Mouse (Mus musculus) liver, embryonic 14.5 days (tissue): Measurements from ENCODE around the gene Alox5. TPM values are rescaled to one million over a fixed set of nuclear protein-coding genes. Genes with fewer than 3 reads are reported as not detected.

ENCODE experiments used
- ATAC-seq: fragments of 200-750 bp; cut with Nextera tagmentation; 2 replicates; pipeline ENCODE4 v1.8.0; 2017; ENCODE audit warnings: moderate number of reproducible peaks, mild to moderate bottlenecking, moderate library complexity; ENCODE audit not compliant: insufficient read depth
- DNase-seq, 3 experiments: peaks; one replicate each; pipeline ENCODE4 v3.0.0-alpha.2; 2012 to 2013; ENCODE audit warnings: low read depth in 3 of 3, low spot score in 3 of 3
- H3K27ac ChIP-seq: fragments of 300-500 bp; sonication (generic); 2 replicates; pipeline ENCODE4 v1.5.1; 2014; ENCODE audit warnings: moderate library complexity, mild to moderate bottlenecking, control low read depth, inconsistent platforms
- H3K27me3 ChIP-seq: fragments of 300-500 bp; sonication (generic); 2 replicates; pipeline ENCODE4 v1.6.1; 2014; ENCODE audit warnings: mild to moderate bottlenecking, low read length, moderate library complexity; ENCODE audit not compliant: control insufficient read depth, insufficient read depth
- H3K36me3 ChIP-seq: fragments of 300-500 bp; sonication (generic); replicated peaks from 2 replicates; pipeline ENCODE4 v1.6.1; 2014; ENCODE audit warnings: low read depth; ENCODE audit not compliant: control insufficient read depth, insufficient read depth
- H3K4me1 ChIP-seq, 2 experiments: fragments of 200-500 bp in 1 of 2; fragments of 300-500 bp in 1 of 2; sonication (generic) in 1 of 2; replicated peaks; 2 replicates each; pipeline ENCODE4 v1.6.1; 2012 to 2014; ENCODE audit warnings: antibody characterized with exemption in 1 of 2, inconsistent platforms in 1 of 2, low read length in 1 of 2; ENCODE audit not compliant: control insufficient read depth in 2 of 2, insufficient read depth in 2 of 2
- H3K4me2 ChIP-seq: fragments of 300-500 bp; sonication (generic); 2 replicates; pipeline ENCODE4 v1.6.1; 2014; ENCODE audit warnings: low read depth, mild to moderate bottlenecking, control low read depth, moderate library complexity
- H3K4me3 ChIP-seq, 2 experiments: fragments of 200-500 bp in 1 of 2; fragments of 300-500 bp in 1 of 2; sonication (generic) in 1 of 2; 2 replicates each; pipeline ENCODE4 v1.5.1; 2012 to 2014; ENCODE audit warnings: low read depth in 2 of 2, low read length in 2 of 2, mild to moderate bottlenecking in 2 of 2, control low read depth in 1 of 2, inconsistent platforms in 1 of 2, moderate library complexity in 1 of 2; ENCODE audit not compliant: insufficient read depth in 1 of 2
- H3K9ac ChIP-seq: fragments of 300-500 bp; sonication (generic); replicated peaks from 2 replicates; pipeline ENCODE4 v1.6.1; 2014; ENCODE audit warnings: mild to moderate bottlenecking, control low read depth, moderate library complexity
- H3K9me3 ChIP-seq: fragments of 300-500 bp; sonication (generic); 2 replicates; pipeline ENCODE4 v1.6.1; 2016; ENCODE audit warnings: low read length, mixed read lengths; ENCODE audit not compliant: control insufficient read depth
- CTCF ChIP-seq: IDR thresholded peaks from 2 replicates; pipeline ENCODE4 v1.5.1; 2016; ENCODE audit warnings: antibody characterized with exemption, low read depth, control low read depth
- EP300 ChIP-seq: IDR thresholded peaks from 2 replicates; pipeline ENCODE4 v1.6.1; 2016; ENCODE audit warnings: antibody characterized with exemption, low read depth
- WGBS: fragments of 180-500 bp; shearing (Covaris S2); extraction: QIAGEN DNeasy Blood & Tissue Kit; methylation state at CpG from one replicate; pipeline ENCODE4 v1.1.7; 2014; ENCODE audit not compliant: insufficient replicate concordance; 5-methylcytosine and 5-hydroxymethylcytosine counted together
- polyA plus RNA-seq, 2 experiments: library from polyadenylated mRNA; depleted of rRNA in 1 of 2; stranded (reverse) in 1 of 2; unstranded in 1 of 2; fragments of >200 nt; fragmentation: Nextera tagmentation in 1 of 2; extraction: Ambion mirVana in 1 of 2; gene quantifications; 2 replicates each; pipeline versions ENCODE4 v1.2.1 to v1.2.3; 2012 to 2014

Alox5 gene
- polyA plus RNA-seq, 2 experiments: 1.6 to 1.8 TPM

DNA sequence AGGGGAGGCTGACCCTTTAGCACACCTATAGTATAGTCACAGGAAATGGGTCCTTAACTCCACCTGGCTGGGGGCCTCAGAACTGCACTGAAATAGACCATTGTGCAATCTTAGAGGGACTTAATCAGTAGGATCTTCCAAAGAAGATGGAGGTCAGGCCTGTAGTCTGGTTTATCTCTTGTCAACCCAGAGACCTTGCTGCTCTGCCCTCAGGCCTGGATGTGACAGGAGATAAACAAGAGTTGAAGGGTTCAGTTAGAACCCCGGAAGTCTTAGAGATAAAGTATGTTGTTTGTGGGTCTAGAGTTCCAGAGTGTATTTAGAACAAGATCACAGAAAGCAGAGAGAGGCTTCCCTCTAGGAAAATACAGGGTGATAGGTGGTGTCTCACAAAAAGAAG is 4.5 kb downstream of the Alox5 start:
- Histone ChIP-seq H3K27ac (no peak overlapping the region), H3K4me3 (no peak overlapping the region), H3K27me3 (peaks cover 11% of the 10 kb centered on the region), H3K36me3 (no peaks in the 10 kb centered on the region), H3K4me1 (peaks cover 0 to 19% of the 10 kb centered on the region in 2 experiments; a peak in 3 of 4 replicates), H3K9ac (no peak overlapping the region), H3K4me2 (no peak overlapping the region), H3K9me3 (no peaks in the 10 kb centered on the region)
- peak; percentile 60; the same call in 1 of the 2 replicates for ATAC-seq
- TF ChIP-seq EP300 (no peak), CTCF (no peak)
- 0% methylated on average over 1 of the region's 1 CpGs for WGBS
- no peak for DNase-seq

DNA sequence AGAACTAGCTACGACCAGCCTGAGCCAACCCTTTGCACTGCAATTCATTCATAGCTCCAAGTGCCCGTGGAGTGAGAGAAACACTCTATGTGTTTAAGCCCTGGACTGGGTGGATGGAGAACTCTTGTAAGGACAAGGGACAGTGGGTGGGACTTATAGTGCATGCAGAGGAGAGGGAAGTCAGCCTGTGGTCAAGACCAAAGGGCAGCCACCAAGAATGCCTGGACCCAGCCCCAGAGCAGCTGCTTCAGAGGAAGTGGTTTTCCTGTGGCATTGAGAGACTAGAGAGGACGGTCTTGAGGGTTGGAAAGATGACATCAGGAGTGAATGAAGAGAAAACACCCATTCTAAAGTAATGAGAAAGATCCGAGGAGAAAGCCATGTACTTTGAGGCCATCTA is 5.2 kb downstream of the Alox5 start:
- no peaks in the 10 kb centered on the region for H3K9me3 ChIP-seq
- peaks cover 7% of the 10 kb centered on the region for H3K27me3 ChIP-seq
- no peak overlapping the region for H3K27ac ChIP-seq
- H3K9ac ChIP-seq: no peak overlapping the region
- no peak overlapping the region for H3K4me2 ChIP-seq
- no peaks in the 10 kb centered on the region for H3K36me3 ChIP-seq
- ATAC-seq (no peak), DNase-seq (peak in 1 of 3 experiments; percentile 13)
- TF ChIP-seq CTCF (no peak), EP300 (no peak)
- no peak overlapping the region for H3K4me3 ChIP-seq
- WGBS: 17% methylated on average over 4 of the region's 4 CpGs
- H3K4me1 ChIP-seq: peaks cover 0 to 19% of the 10 kb centered on the region in 2 experiments; a peak in 3 of 4 replicates

DNA sequence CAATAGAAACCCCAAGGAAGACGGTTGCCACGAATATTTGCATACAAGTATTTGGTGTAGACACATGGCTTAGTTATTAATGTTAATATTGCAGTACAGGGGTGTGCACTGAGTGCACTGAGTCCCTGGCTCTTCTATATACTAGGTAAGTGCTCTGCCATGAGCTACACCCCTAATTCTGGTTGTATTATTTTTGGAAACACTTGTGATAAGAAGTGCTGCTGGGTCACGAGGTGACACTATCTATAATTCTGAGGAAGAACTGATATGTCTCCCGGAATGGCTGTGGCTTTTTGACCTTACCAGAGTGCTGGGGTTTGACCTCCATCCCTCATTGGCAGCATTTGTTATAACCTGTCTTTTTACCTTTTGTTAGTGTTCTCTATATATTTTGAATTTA is 20.1 kb downstream of the Alox5 start:
- Histone ChIP-seq H3K27ac (no peak overlapping the region), H3K36me3 (no peaks in the 10 kb centered on the region), H3K27me3 (no peaks in the 10 kb centered on the region), H3K4me2 (no peak overlapping the region), H3K9ac (no peak overlapping the region), H3K4me3 (no peak overlapping the region), H3K4me1 (peaks cover 0 to 4% of the 10 kb centered on the region in 2 experiments; a peak in 1 of 4 replicates), H3K9me3 (no peaks in the 10 kb centered on the region)
- no peak for TF ChIP-seq EP300
- TF ChIP-seq CTCF: no peak
- DNase-seq (no peak), ATAC-seq (no peak)
- WGBS: 38% methylated on average over 4 of the region's 4 CpGs

DNA sequence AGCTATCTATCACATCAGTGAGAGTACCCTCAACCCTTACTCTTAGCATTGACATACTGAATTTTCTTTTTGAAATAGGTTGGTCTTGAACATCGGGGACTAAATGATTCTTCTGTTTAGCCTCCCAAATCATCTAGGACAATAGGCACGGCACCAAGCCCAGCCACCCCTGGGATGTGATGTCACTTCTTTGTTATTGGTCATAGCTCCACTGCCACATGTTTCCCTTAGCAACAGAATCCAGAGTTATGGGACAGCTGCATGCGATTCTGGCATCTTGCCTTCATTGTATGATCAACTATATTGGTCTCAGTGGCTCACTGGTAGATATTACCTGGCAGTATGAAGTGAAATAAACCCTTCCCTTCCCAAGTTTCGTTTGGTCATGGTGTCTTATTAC is 20.5 kb downstream of the Alox5 start:
- peaks cover 0 to 4% of the 10 kb centered on the region in 2 experiments; a peak in 1 of 4 replicates for H3K4me1 ChIP-seq
- no peak overlapping the region for H3K27ac ChIP-seq
- no peaks in the 10 kb centered on the region for H3K36me3 ChIP-seq
- H3K4me3 ChIP-seq: no peak overlapping the region
- TF ChIP-seq EP300: no peak
- TF ChIP-seq CTCF: no peak
- no peaks in the 10 kb centered on the region for H3K27me3 ChIP-seq
- ATAC-seq (no peak), DNase-seq (no peak)
- WGBS: 56% methylated on average over 4 of the region's 4 CpGs
- H3K4me2 ChIP-seq: no peak overlapping the region
- H3K9ac ChIP-seq: no peak overlapping the region
- H3K9me3 ChIP-seq: no peaks in the 10 kb centered on the region

DNA sequence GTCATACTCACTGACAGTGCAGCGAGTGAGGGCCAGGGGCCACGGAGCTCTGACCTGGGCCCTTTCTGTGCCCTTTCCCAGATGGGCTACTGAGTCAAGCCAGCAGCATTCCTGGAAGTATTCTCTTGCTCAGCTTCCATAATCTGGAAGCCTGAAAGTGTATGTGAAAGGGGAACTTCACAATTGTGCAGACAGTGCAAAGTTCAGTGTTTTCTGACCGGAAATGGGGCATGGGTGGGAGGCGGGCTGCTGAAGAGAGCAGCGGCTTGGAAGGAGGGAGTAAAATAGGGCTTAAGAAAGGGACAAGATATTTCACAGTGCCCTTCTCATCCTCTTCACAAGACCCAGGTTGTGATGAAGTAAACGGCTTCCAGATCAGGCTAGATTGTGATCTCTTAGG is 21.4 kb downstream of the Alox5 start:
- DNase-seq (no peak), ATAC-seq (no peak)
- no peaks in the 10 kb centered on the region for H3K27me3 ChIP-seq
- WGBS: 75% methylated on average over 6 of the region's 6 CpGs
- TF ChIP-seq CTCF: no peak
- TF ChIP-seq EP300: no peak
- H3K9me3 ChIP-seq: no peaks in the 10 kb centered on the region
- H3K27ac ChIP-seq: no peak overlapping the region
- H3K9ac ChIP-seq: no peak overlapping the region
- H3K36me3 ChIP-seq: no peaks in the 10 kb centered on the region
- peaks cover 0 to 4% of the 10 kb centered on the region in 2 experiments; a peak in 1 of 4 replicates for H3K4me1 ChIP-seq
- H3K4me3 ChIP-seq: no peak overlapping the region
- H3K4me2 ChIP-seq: no peak overlapping the region

DNA sequence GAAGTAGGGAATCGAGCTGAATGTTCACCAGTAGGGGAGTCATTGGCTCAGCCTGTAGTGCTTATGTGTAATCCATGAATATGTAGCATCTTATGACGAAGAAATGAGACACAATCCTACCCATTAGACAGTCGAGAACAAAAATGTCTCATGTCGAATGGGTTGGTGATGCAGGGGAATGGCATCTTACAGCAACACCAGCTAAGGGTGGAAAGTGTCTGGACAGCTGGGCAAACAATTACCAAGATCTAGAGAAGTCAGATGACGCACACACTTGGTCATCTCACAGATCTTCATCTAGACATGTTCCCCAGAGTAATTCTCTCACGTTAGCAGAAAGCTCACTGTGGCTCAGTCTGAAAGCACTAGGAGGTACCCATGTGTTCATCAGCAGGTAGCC is 22.1 kb downstream of the Alox5 start:
- Histone ChIP-seq H3K4me1 (peaks cover 0 to 4% of the 10 kb centered on the region in 2 experiments; a peak in 1 of 4 replicates), H3K9ac (no peak overlapping the region), H3K4me3 (no peak overlapping the region), H3K27ac (no peak overlapping the region), H3K27me3 (no peaks in the 10 kb centered on the region), H3K36me3 (no peaks in the 10 kb centered on the region), H3K9me3 (no peaks in the 10 kb centered on the region), H3K4me2 (no peak overlapping the region)
- no peak for ATAC-seq
- no peak for DNase-seq
- TF ChIP-seq EP300 (no peak), CTCF (no peak)
- WGBS: 60% methylated on average over 6 of the region's 6 CpGs
